ENCODE assay signal across 7 mouse cellular contexts in the genomic region with DNA sequence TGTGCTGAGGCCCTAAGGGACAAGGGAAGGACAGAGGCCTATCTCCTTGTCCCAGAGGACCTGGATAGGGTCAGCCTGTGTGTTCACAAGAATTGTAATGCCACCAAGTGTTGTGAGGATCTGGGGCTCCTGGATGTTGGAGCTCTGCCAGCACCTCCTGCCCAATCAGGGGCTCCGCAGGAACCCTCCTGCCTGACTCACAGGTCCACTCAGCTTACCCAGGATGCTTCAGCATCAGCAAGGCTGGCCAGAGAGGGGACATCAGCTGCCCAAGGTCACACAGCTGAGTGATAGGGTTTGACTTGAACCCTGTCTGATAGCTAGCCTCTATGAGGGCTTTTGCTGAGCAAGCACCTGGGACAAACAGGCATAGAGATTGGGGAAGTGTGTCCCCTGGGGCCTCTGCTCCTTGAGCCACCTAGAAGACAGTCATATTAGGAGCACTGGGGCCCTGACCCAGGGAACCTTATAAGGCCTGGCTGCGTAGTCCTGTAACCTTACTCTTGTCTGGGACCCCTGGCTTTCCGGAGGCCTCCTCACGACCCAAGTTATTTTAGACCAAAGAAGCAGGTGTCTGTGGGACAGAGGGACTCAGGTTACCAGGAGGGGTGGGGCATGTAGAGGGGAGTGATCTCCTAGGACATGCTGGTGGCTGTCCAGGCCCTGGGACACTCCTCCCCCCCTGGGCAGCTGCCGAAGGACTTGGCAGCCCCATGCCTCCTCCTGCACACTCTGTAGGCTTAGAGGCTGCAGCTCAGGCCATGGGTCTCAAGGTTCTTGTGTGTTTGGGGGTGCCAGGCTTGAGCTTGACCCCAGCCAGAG. TPM values are rescaled to one million over a fixed set of nuclear protein-coding genes. Genes with fewer than 3 reads are reported as not detected.
DNase-seq lines count a peak whose midpoint lies in the region; ATAC-seq and TF ChIP-seq lines count a peak whose summit lies in the region.

No protein-coding gene starts in this region.

- H3K4me1 ChIP-seq in E14TG2a.4 (replicated peaks; ENCODE audit: low read depth, low read length) = peaks cover 78% of the 10 kb centered on the region
- peaks cover 62% of the 10 kb centered on the region for H3K4me1 ChIP-seq in forebrain, embryonic 12.5 days
- H3K4me1 ChIP-seq in limb, embryonic 10.5 days = peaks cover 75% of the 10 kb centered on the region

- peak; percentile 85 for DNase-seq in adrenal gland, postnatal 10 days
- peak; percentile 61 for DNase-seq in heart, postnatal 25 days (ENCODE audit: low spot score)
- no peak for DNase-seq in limb, embryonic 10.5 days (ENCODE audit: low spot score)
- peak; percentile 61 for DNase-seq in retina, postnatal 1 day
- DNase-seq in embryo, embryonic 9.5 days (ENCODE audit: extremely low spot score) = no peak

- peaks cover 7% of the 10 kb centered on the region for H3K36me3 ChIP-seq in E14TG2a.4 (ENCODE audit: insufficient read depth, low read length)
- H3K36me3 ChIP-seq in forebrain, embryonic 12.5 days (replicated peaks) = no peaks in the 10 kb centered on the region
- H3K36me3 ChIP-seq in limb, embryonic 10.5 days = no peaks in the 10 kb centered on the region

- peak overlapping the region; percentile 87 for H3K27ac ChIP-seq in forebrain, embryonic 12.5 days
- H3K27ac ChIP-seq in limb, embryonic 10.5 days = peak overlapping the region; percentile 90

- peak overlapping the region; percentile 48 for H3K9ac ChIP-seq in forebrain, embryonic 12.5 days

- H3K4me3 ChIP-seq in E14TG2a.4 (replicated peaks; ENCODE audit: low read length) = peak overlapping the region; percentile 60
- H3K4me3 ChIP-seq in forebrain, embryonic 12.5 days (replicated peaks) = peak overlapping the region; percentile 29
- peak overlapping the region; percentile 46 for H3K4me3 ChIP-seq in limb, embryonic 10.5 days

- WGBS in forebrain, embryonic 12.5 days = 59% methylated on average over 5 of the region's 5 CpGs
- 30% methylated on average over 5 of the region's 5 CpGs for WGBS in limb, embryonic 10.5 days

- ATAC-seq in forebrain, embryonic 12.5 days (ENCODE audit: low FRiP score) = peak; percentile 15; the same call in 1 of the 2 replicates

- H3K4me2 ChIP-seq in forebrain, embryonic 12.5 days = peak overlapping the region; percentile 57

- intact Hi-C loops in heart, postnatal 25 days (cut with DNase I) = no loop called here

- no peaks in the 10 kb centered on the region for H3K27me3 ChIP-seq in E14TG2a.4 (ENCODE audit: insufficient read depth, low read length)
- no peaks in the 10 kb centered on the region for H3K27me3 ChIP-seq in forebrain, embryonic 12.5 days
- no peaks in the 10 kb centered on the region for H3K27me3 ChIP-seq in limb, embryonic 10.5 days (ENCODE audit: low read depth, poor library complexity, severe bottlenecking)

- no peaks in the 10 kb centered on the region for H3K9me3 ChIP-seq in E14TG2a.4 (ENCODE audit: low read length)
- no peaks in the 10 kb centered on the region for H3K9me3 ChIP-seq in forebrain, embryonic 12.5 days
- H3K9me3 ChIP-seq in limb, embryonic 10.5 days (replicated peaks) = no peaks in the 10 kb centered on the region

- TF ChIP-seq CTCF in E14TG2a.4 (conservative IDR thresholded peaks at IDR 0.05; ENCODE audit: low read length) = no peak

RNA-seq across cellular contexts. Expression of a gene that starts 4.5 kb away (rescaled TPM):
- total RNA-seq in adrenal gland, postnatal 10 days (2021) = 100 to 1,000 TPM in 1 of 2 experiments, 10 to 100 TPM in 1; 71.5 to 143 TPM
- polyA plus RNA-seq in forebrain, embryonic 12.5 days (2016; fragmentation: Nextera tagmentation; extraction: Ambion mirVana) = 27.0 and 32.1 TPM in 2 replicates
- 100 to 1,000 TPM; 733 to 743 TPM for total RNA-seq in heart, postnatal 25 days (2021)
- polyA plus RNA-seq in limb, embryonic 10.5 days (2016; fragmentation: Nextera tagmentation; extraction: Ambion mirVana) = 21.6 and 35.7 TPM in 2 replicates

RNA-seq across cellular contexts. Expression of a gene that starts 20.3 kb away (rescaled TPM):
- total RNA-seq in adrenal gland, postnatal 10 days (2021) = 10 to 100 TPM; 97.9 to 99.9 TPM
- 21.0 and 21.4 TPM in 2 replicates for polyA plus RNA-seq in forebrain, embryonic 12.5 days (2016; fragmentation: Nextera tagmentation; extraction: Ambion mirVana)
- total RNA-seq in heart, postnatal 25 days (2021) = 100 to 1,000 TPM; 126 to 140 TPM
- 27.9 and 28.5 TPM in 2 replicates for polyA plus RNA-seq in limb, embryonic 10.5 days (2016; fragmentation: Nextera tagmentation; extraction: Ambion mirVana)

RNA-seq across cellular contexts. Expression of a gene that starts 26.6 kb away (rescaled TPM):
- 10 to 100 TPM; 55.2 to 64.1 TPM for total RNA-seq in adrenal gland, postnatal 10 days (2021)
- 11.6 and 11.7 TPM in 2 replicates for polyA plus RNA-seq in forebrain, embryonic 12.5 days (2016; fragmentation: Nextera tagmentation; extraction: Ambion mirVana)
- 100 to 1,000 TPM; 104 to 110 TPM for total RNA-seq in heart, postnatal 25 days (2021)
- 11.8 and 16.7 TPM in 2 replicates for polyA plus RNA-seq in limb, embryonic 10.5 days (2016; fragmentation: Nextera tagmentation; extraction: Ambion mirVana)

RNA-seq across cellular contexts. Expression of a gene that starts 39.2 kb away (rescaled TPM):
- total RNA-seq in adrenal gland, postnatal 10 days (2021) = 10 to 100 TPM; 14.3 to 14.7 TPM
- 15.1 and 17.0 TPM in 2 replicates for polyA plus RNA-seq in forebrain, embryonic 12.5 days (2016; fragmentation: Nextera tagmentation; extraction: Ambion mirVana)
- 10 to 100 TPM; 17.7 to 21.4 TPM for total RNA-seq in heart, postnatal 25 days (2021)
- 26.0 and 26.1 TPM in 2 replicates for polyA plus RNA-seq in limb, embryonic 10.5 days (2016; fragmentation: Nextera tagmentation; extraction: Ambion mirVana)

RNA-seq across cellular contexts. Expression of a gene that starts 50.6 kb away (rescaled TPM):
- not detected for total RNA-seq in adrenal gland, postnatal 10 days (2021)
- polyA plus RNA-seq in forebrain, embryonic 12.5 days (2016; fragmentation: Nextera tagmentation; extraction: Ambion mirVana) = 0.19 TPM in 1 of 2 replicates, not detected in the other
- not detected for total RNA-seq in heart, postnatal 25 days (2021)
- polyA plus RNA-seq in limb, embryonic 10.5 days (2016; fragmentation: Nextera tagmentation; extraction: Ambion mirVana) = 0.24 TPM in 1 of 2 replicates, not detected in the other

Comparison
In these comparisons a context has a peak if more than half of its experiments do, and no peak if none do; other contexts are left out.
1. DNase-seq: peak in adrenal gland, postnatal 10 days (single experiment), heart, postnatal 25 days (single experiment) and retina, postnatal 1 day (single experiment); none in limb, embryonic 10.5 days (single experiment) and embryo, embryonic 9.5 days (single experiment).
2. RNA of a gene that starts 4.5 kb away (total RNA-seq): 733 to 743 TPM in heart, postnatal 25 days; 71.5 to 143 TPM in adrenal gland, postnatal 10 days; every median in the first group is over 4 times any median in the second.
3. Peak in every context shown above with its lines, with median percentiles within 50 percentile points of each other: H3K4me3 ChIP-seq.